Mouse (Mus musculus): ENCODE results near the gene B3gnt7. TPM values are rescaled to one million over a fixed set of nuclear protein-coding genes. Genes with fewer than 3 reads are reported as not detected.

Gene B3gnt7
- total RNA-seq, 2 experiments from 2014 or later, result 1.2 to 1.6 TPM

- no peak for DNase-seq
These were observed 43.3 kb downstream of the B3gnt7 start for GRCm38 (mm10) chr1:86345956-86346355.

DNA sequence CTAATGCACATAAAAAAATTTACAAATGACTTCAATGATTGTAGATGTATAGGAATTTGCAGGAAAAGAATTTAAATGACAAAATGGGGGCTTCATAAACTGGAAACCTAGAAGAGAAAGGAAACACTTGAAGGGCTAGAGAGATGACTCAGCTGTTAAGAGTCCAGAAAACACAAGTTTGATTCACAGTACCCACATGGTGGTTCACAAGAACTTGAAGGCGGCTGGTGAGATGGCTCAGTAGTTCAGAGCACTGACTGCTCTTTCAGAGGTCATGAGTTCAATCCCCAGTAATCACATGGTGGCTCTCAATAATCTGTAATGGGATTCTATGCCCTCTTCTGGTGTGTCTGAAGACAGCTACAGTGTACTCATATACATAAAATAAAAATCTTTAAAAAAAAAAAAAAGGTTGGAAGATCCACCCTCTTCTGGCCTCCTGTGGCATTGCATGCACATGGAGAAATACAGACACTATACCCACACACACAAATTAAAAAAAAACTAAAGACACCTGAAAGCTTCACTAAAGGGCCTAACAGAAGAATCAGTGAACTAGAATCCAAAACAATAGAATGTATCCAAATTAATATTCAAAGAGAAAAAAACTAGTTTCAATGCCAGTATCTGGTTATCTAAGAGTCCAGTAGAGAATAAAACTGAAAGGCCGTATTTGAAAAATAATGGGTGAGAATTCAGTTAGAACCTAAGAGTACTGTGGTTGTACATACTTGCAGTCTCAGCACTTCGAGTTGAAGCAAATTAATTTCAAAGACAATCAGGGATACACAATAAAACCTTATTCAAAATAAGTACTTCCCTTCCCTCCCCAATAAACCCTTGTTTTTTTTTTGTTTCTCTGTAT lies 44.5 kb downstream of the B3gnt7 start:
- DNase-seq, result no peak

- DNase-seq, result no peak
These were observed 45.0 kb downstream of the B3gnt7 start for GRCm38 (mm10) chr1:86347716-86348045.

DNA sequence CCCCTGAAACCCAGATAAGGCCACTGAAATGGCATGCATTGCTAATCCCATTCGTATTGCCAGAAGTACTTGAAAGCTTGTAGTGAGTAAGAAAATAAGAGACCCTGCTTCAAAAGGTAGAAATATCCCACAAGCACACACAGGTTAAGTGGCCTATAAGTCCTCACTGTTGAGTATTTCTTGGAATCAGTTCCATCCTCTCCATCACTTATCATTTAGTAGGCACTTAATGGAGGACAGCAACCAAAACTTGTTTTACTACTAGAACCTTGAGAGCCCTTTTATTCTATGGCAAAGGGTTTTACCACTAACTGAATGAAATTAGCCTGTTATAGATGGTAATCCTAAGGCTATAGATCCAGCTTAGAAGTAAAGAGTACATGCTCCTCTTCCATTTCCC lies 45.5 kb downstream of the B3gnt7 start:
- DNase-seq, result no peak

GRCm38 (mm10) chr1:86348801-86349200 lies 46.2 kb downstream of the B3gnt7 start:
- no peak for DNase-seq

DNA sequence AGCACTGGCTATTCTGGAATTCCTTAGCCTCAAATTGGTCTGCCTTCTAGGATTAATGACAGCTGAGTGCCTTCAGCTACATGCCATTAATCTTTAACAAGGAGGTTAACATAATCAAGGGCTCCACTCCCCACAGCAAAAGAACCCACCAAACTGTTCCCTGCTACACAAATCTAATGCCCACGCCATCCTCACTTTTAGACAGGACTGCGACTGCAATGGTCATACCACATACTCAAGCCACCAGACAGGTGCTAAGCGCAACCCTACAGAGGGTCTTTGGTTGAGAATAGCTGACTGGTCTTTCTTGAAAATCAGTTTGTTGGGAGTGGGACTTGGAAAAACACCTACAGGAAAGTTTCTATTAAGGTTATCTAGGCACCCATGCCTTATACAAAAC lies 46.6 kb downstream of the B3gnt7 start:
- no peak for DNase-seq

GRCm38 (mm10) chr1:86349696-86350095 lies 47.1 kb downstream of the B3gnt7 start:
- DNase-seq, result no peak

DNA sequence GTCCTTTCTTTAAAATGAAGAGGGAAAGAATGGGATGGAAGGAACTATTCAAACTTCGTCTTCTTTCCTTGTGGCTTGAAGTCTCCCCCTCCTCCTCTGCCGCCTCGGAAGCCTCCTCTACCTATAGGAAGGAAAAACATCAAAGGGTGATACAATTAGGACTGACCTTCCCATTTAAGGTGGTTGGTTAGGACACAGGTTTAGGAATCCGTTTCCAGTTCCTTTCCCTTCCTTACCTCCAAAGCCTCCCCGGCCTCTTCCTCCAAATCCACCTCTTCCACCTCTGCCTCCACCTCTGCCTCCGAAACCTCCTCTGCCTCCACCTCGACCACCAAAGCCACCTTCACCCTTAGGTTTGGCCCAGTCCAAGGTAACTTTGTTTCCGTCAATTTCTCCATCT lies 47.9 kb downstream of the B3gnt7 start:
- no peak for DNase-seq

- DNase-seq, result no peak
These were observed 51.6 kb downstream of the B3gnt7 start for GRCm38 (mm10) chr1:86354186-86354585.

Small RNAs within 50 kb of the gene (microRNA-seq; reads per million reads assigned to microRNA genes)
- 66.0 to 118 reads per million in 2 experiments for gene mmu-mir-3535

Other genes starting within 250 kb of the B3gnt7 start
- 100 to 1,000 TPM; 104 to 108 TPM for gene Psmd1, start 238.4 kb upstream of the B3gnt7 start, total RNA-seq (2021)
- not detected for gene Htr2b, start 190.9 kb upstream of the B3gnt7 start, total RNA-seq (2021)
- gene Gm21972, start 169.2 kb upstream of the B3gnt7 start, total RNA-seq (2021), result 1 to 10 TPM; 3.2 to 4.3 TPM
- gene Armc9, start 148.1 kb upstream of the B3gnt7 start, total RNA-seq (2021), result 10 to 100 TPM; 38.1 to 44.0 TPM
- gene Ncl, start 56.6 kb downstream of the B3gnt7 start, total RNA-seq (2021), result 100 to 1,000 TPM; 136 to 137 TPM
- gene Nmur1, start 123.4 kb downstream of the B3gnt7 start, total RNA-seq (2021), result not detected
- gene Tex44, start 123.5 kb downstream of the B3gnt7 start, total RNA-seq (2021), result not detected
- gene Ptma, start 223.9 kb downstream of the B3gnt7 start, total RNA-seq (2021), result 100 to 1,000 TPM; 507 to 508 TPM

Measured in layer of hippocampus, postnatal 36 days (tissue).